Mouse (Mus musculus): Measurements from ENCODE around the gene Gins2. TPM values are rescaled to one million over a fixed set of nuclear protein-coding genes. Genes with fewer than 3 reads are reported as not detected.

The Gins2 gene
- total RNA-seq, 1 experiment from 2014 or later = 46.7 TPM

DNA sequence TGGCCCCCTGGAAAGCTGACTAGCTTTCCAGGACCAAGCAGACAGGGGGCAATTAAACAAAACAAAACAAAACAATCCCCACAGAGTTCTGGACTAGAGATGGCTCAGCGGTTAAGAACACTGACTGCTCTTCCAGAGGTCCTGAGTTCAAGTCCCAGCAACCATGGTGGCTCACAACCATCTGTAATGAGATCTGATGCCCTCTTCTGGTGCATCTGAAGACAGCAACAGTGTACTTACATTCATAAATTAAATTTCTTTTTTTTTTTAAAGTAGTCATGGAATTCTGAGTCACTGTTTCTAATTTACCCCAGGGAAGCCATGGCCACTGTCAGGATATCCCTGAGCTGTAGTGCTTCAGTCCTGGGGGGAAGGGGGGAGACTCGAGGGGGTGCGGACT is 25.4 kb upstream of the Gins2 start:
- ATAC-seq (replicated peaks in 1 of 2; ENCODE audit: insufficient read depth in 1 of 2, low FRiP score in 2 of 2, low TSS enrichment in 1 of 2, low read depth in 1 of 2, poor library complexity in 2 of 2, severe bottlenecking in 2 of 2) = no peak

DNA sequence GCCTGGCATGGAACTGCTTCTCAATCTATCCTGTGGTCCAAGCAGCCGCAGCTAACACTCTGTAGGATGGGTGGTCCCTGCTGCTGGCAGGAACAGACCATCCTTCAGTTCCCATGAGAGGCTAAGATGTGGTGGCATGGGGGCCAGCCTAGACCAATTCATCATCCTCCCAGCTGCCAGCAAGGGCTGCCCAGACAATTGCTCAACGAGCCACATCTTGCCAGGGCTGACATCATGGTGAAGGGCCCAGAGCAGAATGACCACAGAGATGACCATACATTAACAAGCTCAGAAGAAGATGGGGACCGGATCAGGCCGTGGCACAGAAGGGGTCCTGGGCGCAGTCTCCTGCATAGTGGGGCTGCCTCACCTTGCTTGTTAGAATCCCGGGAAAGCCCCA is 21.7 kb upstream of the Gins2 start:
- no peak for ATAC-seq (replicated peaks in 1 of 2; ENCODE audit: insufficient read depth in 1 of 2, low FRiP score in 2 of 2, low TSS enrichment in 1 of 2, low read depth in 1 of 2, poor library complexity in 2 of 2, severe bottlenecking in 2 of 2)

DNA sequence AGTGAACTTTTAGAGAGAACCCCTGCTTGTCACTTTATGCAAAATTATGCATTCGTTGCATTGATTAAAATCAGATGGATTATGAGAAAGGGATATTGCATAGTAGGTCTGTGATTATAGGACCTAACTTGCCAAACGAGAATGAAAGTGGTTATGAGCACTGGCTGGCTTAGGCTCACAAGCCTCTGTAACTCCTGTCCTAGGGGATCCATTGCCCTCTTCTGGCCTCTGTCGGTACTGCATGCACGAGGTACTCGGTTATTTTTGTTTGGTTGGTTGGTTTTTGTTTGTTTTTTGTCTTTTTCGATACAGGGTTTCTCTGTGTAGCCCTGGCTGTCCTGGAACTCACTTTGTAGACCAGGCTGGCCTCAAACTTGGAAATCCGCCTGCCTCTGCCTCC is 18.8 kb upstream of the Gins2 start:
- peak; percentile 75 to 77; a peak in 3 of 4 replicates for ATAC-seq (replicated peaks in 1 of 2; ENCODE audit: insufficient read depth in 1 of 2, low FRiP score in 2 of 2, low TSS enrichment in 1 of 2, low read depth in 1 of 2, poor library complexity in 2 of 2, severe bottlenecking in 2 of 2)

DNA sequence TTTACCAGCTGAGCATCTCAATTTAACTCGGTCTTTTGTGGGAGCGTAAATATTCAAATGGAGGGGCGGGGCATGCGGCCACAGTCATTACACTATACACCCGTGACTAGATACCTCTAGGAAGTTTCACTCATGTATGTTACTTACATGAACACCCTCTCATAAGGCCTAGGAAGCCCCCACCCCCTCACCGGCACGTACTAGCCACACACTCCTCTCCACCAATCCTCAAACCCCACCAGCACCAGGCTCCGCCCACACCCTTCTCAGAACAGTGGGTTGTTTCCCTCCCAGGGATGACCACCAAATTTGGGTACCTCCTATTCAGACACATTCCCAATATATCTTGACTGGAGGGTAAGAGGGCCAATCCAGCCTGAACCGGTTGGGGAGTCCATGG is 18.4 kb upstream of the Gins2 start:
- peak in 1 of 2 experiments; percentile 25; a peak in 2 of 4 replicates for ATAC-seq (replicated peaks in 1 of 2; ENCODE audit: insufficient read depth in 1 of 2, low FRiP score in 2 of 2, low TSS enrichment in 1 of 2, low read depth in 1 of 2, poor library complexity in 2 of 2, severe bottlenecking in 2 of 2)

DNA sequence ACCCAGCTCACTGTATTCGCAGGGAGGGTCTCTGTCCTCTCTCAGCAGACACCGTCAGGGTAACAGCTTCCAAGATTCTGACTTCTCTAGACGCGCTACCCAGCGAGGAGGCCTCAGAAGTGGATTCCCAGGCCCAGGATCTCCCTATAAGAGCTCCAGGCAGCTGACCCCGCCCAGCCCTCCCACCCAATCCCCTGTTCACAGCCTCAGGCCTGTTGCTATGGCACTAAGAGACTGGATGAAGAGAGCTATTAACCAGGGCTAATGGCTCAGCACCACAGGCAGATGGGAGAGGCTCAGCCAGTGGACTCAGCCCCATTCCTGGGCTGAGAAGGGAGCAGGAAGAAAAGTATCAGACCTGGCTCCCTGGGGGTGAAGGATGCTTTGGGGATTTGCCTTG is 13.6 kb upstream of the Gins2 start:
- no peak for ATAC-seq (replicated peaks in 1 of 2; ENCODE audit: insufficient read depth in 1 of 2, low FRiP score in 2 of 2, low TSS enrichment in 1 of 2, low read depth in 1 of 2, poor library complexity in 2 of 2, severe bottlenecking in 2 of 2)

DNA sequence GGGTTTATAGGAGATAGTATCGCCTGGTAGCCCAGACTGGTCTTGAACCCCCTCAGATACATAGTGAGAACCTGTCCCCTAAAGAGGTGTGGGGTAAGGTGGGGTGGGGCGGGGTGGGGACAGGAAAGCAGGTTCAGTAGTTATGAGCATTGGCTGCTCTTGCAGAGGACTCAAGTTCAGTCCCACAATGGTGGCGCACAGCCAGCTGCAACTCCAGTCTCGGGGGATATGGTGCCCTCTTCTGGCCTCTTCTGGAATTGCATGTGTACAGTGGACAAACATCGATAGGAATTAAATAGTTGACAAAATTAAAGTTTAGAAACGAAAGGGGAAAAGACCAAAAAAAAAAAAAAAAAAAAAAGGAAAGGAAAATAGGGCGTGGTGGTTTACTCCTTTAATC is 10.4 kb upstream of the Gins2 start:
- ATAC-seq (replicated peaks in 1 of 2; ENCODE audit: insufficient read depth in 1 of 2, low FRiP score in 2 of 2, low TSS enrichment in 1 of 2, low read depth in 1 of 2, poor library complexity in 2 of 2, severe bottlenecking in 2 of 2) = peak; percentile 53 to 54; a peak in 1 of 4 replicates

DNA sequence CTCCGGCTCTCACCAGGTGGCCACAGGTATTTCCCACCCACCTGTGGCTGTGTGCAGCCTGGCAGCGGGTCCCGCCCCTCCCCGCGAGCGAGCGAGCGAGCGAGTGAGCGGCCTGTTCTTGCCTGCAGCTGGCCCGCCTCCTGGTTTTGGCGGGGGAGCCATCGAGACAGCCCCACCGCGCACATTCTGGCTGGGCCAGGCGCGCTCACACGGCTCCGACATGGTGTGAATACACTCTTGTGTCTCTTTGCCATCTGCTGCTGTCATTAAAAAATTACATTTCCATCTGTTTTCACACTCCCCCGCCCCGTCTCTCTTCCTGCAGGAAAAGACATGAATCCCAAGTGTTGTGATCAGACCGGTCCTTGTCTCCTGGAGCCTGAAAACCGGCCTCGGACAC is 9.5 kb upstream of the Gins2 start:
- ATAC-seq (replicated peaks in 1 of 2; ENCODE audit: insufficient read depth in 1 of 2, low FRiP score in 2 of 2, low TSS enrichment in 1 of 2, low read depth in 1 of 2, poor library complexity in 2 of 2, severe bottlenecking in 2 of 2) = no peak

DNA sequence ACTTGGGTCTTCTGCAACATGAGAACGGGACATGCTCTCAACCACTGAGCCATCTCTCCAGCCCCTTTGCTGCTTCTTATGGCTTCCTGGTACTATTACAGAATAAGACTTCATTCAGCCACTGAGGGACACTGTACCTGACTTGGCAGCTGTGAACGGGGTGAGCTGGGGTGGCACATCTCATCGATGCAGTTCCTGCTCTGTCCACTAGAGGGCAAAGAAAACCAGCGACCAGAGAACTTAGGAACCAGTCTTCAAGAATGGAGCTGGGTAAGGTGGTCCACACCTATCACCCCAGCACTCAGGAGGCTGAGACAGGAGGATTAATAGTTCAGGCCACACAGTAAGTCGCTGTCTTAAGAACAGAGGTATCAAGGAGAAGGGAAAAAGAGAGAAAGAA is 6.9 kb upstream of the Gins2 start:
- peak; percentile 72 to 78 for ATAC-seq (replicated peaks in 1 of 2; ENCODE audit: insufficient read depth in 1 of 2, low FRiP score in 2 of 2, low TSS enrichment in 1 of 2, low read depth in 1 of 2, poor library complexity in 2 of 2, severe bottlenecking in 2 of 2)

DNA sequence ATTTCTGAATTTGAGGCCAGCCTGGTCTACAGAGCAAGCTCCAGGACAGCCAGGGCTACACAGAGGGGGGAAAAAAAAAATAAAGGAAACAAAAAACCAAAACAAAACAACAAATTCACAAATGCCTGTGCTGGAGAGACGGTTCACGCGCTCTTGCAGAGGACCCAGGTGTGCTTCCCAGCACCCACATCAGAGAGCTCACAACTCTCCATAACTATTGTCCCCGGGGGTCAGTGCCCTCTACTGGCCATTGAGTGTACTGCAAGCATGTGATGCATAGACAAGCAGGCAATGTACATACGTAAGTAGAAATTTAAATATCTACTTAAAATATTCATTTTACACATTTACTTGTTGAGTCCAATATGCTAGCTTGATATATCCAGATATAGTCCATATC is 5.5 kb upstream of the Gins2 start:
- ATAC-seq (replicated peaks in 1 of 2; ENCODE audit: insufficient read depth in 1 of 2, low FRiP score in 2 of 2, low TSS enrichment in 1 of 2, low read depth in 1 of 2, poor library complexity in 2 of 2, severe bottlenecking in 2 of 2) = no peak

DNA sequence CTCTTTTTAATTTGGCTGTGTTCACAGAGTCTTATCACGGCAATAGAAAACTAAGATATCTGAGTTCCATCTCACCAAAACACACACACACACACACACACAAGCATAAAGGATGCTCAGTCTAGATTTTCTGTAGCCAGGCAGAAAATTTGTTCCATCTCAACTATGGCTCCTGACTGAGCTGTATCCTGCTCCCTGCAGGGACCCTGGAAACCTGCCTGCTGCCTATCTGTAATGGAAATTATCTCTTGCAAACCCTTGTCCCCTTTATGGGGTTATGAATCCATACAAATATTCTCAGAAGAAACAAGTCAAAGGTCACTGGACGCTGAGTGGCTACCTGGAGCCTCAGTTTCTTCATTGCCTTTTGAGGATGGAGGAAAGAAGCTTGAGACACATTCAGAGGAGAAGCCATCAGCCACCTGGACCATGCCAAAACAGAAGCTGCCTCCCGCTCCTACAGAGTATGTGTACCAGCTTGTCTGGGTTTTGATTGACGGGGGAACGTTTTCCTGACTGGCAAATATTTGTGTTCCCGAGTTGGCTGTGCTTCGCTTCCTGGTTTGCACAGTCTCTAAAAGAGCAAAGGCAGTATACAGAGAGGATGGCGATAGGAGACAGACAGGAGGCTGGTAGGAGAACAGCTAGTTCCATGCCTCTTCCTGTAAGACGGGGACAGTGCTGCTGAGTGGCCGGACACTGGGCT is 2.6 kb upstream of the Gins2 start:
- ATAC-seq (replicated peaks in 1 of 2; ENCODE audit: insufficient read depth in 1 of 2, low FRiP score in 2 of 2, low TSS enrichment in 1 of 2, low read depth in 1 of 2, poor library complexity in 2 of 2, severe bottlenecking in 2 of 2) = no peak

DNA sequence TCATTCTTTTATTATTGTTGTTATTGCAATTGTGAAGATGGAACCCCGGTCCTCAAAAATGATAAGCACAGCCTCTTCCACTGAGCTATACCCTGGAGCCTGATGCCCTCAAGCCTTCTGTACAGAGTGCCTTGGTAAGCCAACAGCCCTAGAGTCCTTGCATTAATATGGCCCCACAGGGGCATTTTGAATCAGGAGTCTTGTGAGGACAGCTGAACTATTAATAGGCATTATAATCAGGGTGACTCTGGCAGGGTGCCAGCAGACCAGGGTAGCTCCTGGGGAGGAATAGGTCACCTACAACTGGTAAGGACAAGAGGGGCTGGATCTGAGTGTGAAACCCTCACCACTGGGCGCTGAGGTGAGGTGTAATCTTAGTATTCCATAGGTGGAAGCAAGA is 817 bp upstream of the Gins2 start:
- ATAC-seq (replicated peaks in 1 of 2; ENCODE audit: insufficient read depth in 1 of 2, low FRiP score in 2 of 2, low TSS enrichment in 1 of 2, low read depth in 1 of 2, poor library complexity in 2 of 2, severe bottlenecking in 2 of 2) = no peak

DNA sequence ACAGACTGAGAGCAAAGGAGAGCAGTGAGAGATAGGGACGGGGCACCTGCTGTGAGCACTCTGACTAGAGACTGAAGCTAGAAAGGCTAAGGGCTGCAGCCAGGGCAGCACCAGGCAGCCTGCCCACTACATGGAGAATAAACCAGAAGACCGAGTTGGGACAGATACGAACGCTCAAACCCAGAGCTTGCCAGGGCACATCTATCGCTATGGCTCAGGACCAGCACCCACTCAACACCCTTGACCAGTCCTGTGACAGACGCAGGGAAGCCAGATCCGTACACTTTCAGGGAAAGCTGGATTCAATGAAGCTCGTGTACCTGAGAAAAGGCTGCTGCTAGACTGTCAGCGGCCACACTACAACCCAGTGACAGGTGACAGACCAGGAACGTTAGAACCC is 3.6 kb downstream of the Gins2 start:
- no peak for ATAC-seq (replicated peaks in 1 of 2; ENCODE audit: insufficient read depth in 1 of 2, low FRiP score in 2 of 2, low TSS enrichment in 1 of 2, low read depth in 1 of 2, poor library complexity in 2 of 2, severe bottlenecking in 2 of 2)

DNA sequence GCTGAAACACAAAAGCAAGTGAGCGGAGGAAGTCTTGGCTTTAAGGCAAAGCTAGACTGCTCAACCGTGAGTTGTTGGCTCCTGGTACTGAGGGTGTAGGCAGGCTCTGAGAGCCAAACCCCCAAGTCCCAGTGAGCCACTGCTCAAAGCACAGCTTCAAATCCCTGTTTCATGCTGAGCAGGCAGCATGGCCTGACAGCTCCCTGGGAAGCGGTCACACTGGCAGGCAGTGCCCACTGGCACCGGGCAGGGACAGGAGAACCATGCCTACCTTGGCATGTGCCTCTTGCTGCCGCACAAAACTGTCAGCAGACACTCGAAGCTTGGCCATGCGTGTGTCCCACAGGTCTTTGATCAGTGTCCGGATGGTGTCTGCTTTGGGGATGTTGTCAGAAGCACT is 7.3 kb downstream of the Gins2 start:
- no peak for ATAC-seq (replicated peaks in 1 of 2; ENCODE audit: insufficient read depth in 1 of 2, low FRiP score in 2 of 2, low TSS enrichment in 1 of 2, low read depth in 1 of 2, poor library complexity in 2 of 2, severe bottlenecking in 2 of 2)

DNA sequence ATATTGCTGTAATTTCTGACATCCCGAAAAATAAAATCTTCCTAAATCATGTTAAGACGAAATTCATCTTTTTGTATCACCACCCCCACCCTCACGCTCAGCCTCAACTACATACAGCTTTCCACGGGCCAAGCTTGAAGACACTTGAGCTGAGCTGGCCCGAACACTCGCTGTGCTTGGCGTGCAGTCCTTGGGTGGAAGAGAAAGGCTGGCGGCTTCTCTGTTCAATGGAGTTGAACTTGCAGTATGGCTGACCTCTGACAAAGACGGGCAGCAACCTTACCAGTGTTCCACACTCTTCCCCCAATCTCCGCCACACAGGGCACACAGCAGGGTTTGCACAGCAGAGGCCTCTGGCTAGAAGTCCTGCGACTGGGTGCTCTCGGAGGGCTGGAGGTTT is 7.8 kb downstream of the Gins2 start:
- ATAC-seq (replicated peaks in 1 of 2; ENCODE audit: insufficient read depth in 1 of 2, low FRiP score in 2 of 2, low TSS enrichment in 1 of 2, low read depth in 1 of 2, poor library complexity in 2 of 2, severe bottlenecking in 2 of 2) = no peak

DNA sequence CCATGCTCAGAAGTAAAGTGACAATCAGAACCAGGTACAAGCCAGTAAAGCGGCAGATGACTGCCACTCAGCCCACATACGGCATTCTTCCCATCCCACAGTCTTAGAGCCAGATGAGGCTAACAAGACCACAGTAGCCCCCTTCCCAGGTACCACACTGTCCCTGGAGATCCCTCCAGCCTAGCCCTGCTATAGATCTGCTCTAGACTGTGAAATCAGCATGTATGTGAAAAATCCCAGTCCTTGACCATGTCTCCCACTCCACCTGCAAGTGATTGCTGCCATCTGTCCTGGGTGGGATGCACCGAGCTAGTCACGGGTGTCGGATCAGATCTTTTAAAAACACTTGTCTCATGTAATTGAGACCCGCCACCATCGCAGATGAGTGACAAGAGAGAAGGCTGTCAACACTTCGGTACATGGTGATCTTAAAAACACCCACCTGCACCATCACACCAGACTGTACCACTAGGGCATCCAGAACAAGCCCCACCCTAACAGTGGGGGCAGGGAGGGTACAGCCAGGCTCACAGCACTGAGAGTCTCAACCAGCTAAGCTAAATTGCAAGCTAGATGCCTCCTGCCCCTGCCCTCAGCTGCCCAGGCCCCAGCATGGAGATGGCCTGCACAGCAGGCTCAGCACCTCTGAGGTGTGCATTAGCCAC is 8.6 kb downstream of the Gins2 start:
- no peak for ATAC-seq (replicated peaks in 1 of 2; ENCODE audit: insufficient read depth in 1 of 2, low FRiP score in 2 of 2, low TSS enrichment in 1 of 2, low read depth in 1 of 2, poor library complexity in 2 of 2, severe bottlenecking in 2 of 2)

DNA sequence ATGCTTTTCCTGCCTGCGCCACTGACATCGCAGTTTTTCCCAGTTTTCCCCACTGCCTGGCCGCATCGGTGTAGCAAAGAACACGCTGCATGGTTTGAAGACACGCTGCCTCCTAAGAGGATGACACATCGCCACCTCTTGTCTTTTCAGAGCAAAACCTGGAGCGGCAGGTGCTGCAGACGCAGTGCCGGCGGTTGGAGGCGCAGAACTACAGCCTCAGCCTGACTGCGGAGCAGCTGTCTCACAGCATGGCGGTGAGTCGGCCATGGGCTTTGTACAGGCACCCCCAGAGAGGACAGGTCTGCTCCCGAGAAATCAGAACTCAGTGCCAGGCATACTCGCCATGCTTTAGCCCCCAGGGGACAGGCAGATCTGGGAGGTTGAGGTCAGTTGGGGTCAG is 11.3 kb downstream of the Gins2 start:
- no peak for ATAC-seq (replicated peaks in 1 of 2; ENCODE audit: insufficient read depth in 1 of 2, low FRiP score in 2 of 2, low TSS enrichment in 1 of 2, low read depth in 1 of 2, poor library complexity in 2 of 2, severe bottlenecking in 2 of 2)

DNA sequence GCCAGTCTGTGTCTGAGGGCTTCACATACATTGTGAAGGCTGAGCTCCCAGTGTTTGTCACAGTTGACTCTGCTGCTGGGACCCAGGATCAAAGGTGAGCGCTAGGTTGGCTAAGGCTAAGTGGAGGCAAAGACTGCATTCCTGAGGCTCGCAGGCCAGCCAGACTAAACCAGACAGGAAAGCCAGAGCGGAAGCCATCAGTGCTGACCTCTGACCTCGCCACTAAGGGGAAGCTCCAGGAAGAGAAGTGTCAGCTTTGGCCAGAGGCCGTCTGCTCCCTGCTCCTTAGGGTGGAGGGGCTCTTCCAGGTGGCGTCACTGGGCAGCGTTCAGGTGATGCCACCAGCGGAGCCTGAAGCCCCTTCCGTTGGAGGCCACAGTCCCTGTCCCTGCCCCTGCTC is 13.3 kb downstream of the Gins2 start:
- ATAC-seq (replicated peaks in 1 of 2; ENCODE audit: insufficient read depth in 1 of 2, low FRiP score in 2 of 2, low TSS enrichment in 1 of 2, low read depth in 1 of 2, poor library complexity in 2 of 2, severe bottlenecking in 2 of 2) = no peak

DNA sequence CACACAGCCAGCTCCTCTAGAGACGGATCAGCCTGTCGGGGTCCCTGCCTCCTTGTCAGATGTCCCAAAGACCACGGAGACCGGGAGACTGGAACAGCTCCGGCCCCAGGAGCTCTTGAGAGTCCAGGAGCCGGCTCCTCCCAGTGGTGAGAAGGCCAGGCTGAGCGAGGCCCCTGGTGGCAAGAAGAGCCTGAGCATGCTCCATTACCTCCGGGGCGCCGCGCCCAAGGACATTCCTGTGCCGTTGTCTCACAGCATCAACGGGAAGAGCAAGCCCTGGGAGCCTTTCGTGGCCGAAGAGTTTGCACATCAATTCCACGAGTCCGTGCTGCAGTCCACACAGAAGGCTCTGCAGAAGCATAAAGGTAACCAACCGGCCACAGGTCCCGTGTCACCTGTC is 14.2 kb downstream of the Gins2 start:
- no peak for ATAC-seq (replicated peaks in 1 of 2; ENCODE audit: insufficient read depth in 1 of 2, low FRiP score in 2 of 2, low TSS enrichment in 1 of 2, low read depth in 1 of 2, poor library complexity in 2 of 2, severe bottlenecking in 2 of 2)

DNA sequence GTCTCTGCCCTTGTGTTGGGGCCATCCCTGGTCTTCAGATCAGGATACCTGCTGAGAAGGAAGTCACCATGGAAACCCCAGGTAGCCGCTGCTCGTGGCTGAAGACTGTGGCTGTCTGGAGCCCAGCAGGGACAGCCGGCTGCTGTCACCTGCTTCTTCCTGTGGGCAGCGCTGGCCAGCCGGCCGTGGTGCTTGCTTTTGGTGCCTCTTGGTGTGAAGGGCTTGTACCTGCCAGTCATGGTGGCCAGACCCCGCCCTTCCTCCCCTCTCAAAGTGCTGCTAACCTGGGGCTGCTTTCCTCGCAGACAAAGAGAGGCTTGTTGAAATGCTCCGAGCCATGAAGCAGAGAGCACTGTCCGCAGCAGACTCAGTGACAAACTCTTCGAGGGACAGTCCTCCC is 15.2 kb downstream of the Gins2 start:
- no peak for ATAC-seq (replicated peaks in 1 of 2; ENCODE audit: insufficient read depth in 1 of 2, low FRiP score in 2 of 2, low TSS enrichment in 1 of 2, low read depth in 1 of 2, poor library complexity in 2 of 2, severe bottlenecking in 2 of 2)
